Comparison of ENCODE assay signal across 12 mouse cellular contexts in the genomic region with DNA sequence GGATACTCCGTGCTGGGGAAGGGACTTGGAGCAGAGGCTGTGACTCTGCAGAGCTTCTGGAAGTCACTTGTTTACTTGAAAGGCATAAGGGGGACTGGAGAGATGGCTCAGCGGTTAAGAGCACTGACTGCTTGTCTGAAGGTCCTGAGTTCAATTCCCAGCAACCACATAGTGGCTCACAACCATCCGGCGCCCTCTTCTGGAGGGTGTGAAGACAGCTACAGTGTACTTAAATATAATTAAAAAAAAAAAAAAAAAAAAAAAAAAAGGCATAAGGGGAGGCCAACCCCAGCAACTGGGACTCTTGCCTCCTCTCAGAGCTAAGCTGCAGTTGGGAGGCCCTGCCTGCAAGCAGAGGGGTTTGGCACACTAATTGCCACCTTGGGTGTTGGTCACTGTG. TPM values are rescaled to one million over a fixed set of nuclear protein-coding genes. Genes with fewer than 3 reads are reported as not detected.
DNase-seq lines count a peak whose midpoint lies in the region; ATAC-seq and TF ChIP-seq lines count a peak whose summit lies in the region.
"Had no signal": no experiment of that assay in that cellular context is flagged by ENCODE, and none has a peak within 500 bp of the region (broad histone marks: within the 10 kb centered on the region; RNA-seq: fewer than 3 reads in every experiment).

No protein-coding gene starts in this region.

- H3K9me3 ChIP-seq in liver, postnatal 0 days (ENCODE audit: low read length): no peaks in the 10 kb centered on the region
- H3K9me3 ChIP-seq in liver, embryonic 12.5 days (replicated peaks): no peaks in the 10 kb centered on the region
- H3K9me3 ChIP-seq in midbrain, embryonic 16.5 days (replicated peaks; ENCODE audit: control insufficient read depth, low read length, poor library complexity, severe bottlenecking): no peaks in the 10 kb centered on the region
- H3K9me3 ChIP-seq: hindbrain, embryonic 15.5 days; liver, embryonic 15.5 days had no signal

- no peaks in the 10 kb centered on the region for H3K36me3 ChIP-seq in liver, postnatal 0 days (replicated peaks; ENCODE audit: insufficient read depth, low read length)
- no peaks in the 10 kb centered on the region for H3K36me3 ChIP-seq in liver, embryonic 12.5 days
- no peaks in the 10 kb centered on the region for H3K36me3 ChIP-seq in midbrain, embryonic 16.5 days (ENCODE audit: control insufficient read depth, insufficient read depth, low read length)
- H3K36me3 ChIP-seq: hindbrain, embryonic 15.5 days; liver, embryonic 15.5 days had no signal

- peak; percentile 48 for DNase-seq in CD4-positive, CD25-positive, alpha-beta regulatory T cell, adult 2 months (ENCODE audit: low read depth, low spot score)
- no peak for DNase-seq in liver, postnatal 0 days
- DNase-seq in kidney, adult 9 months: no peak
- DNase-seq: cerebellum, adult 9-10 months had no signal

- peak; percentile 0; the same call in 1 of the 2 replicates for TF ChIP-seq CTCF in liver, postnatal 0 days (IDR thresholded peaks at IDR 0.05; ENCODE audit: low read depth)
- peak; percentile 24; the same call in 1 of the 2 replicates for TF ChIP-seq CTCF in bone marrow macrophage, adult 2 months (IDR thresholded peaks at IDR 0.05; ENCODE audit: low read depth, low read length)

- ATAC-seq in CD4-positive, CD25-positive, alpha-beta regulatory T cell, adult 4 months: no peak
- ATAC-seq in liver, postnatal 0 days: no peak
- no peak for ATAC-seq in liver, embryonic 12.5 days
- no peak for ATAC-seq in midbrain, embryonic 16.5 days
- no peak for ATAC-seq in granulocyte monocyte progenitor cell, adult 5-6 weeks (replicated peaks; ENCODE audit: poor library complexity, severe bottlenecking)

- H3K9ac ChIP-seq in liver, postnatal 0 days (replicated peaks): no peak overlapping the region
- H3K9ac ChIP-seq in liver, embryonic 12.5 days: no peak overlapping the region
- H3K9ac ChIP-seq in midbrain, embryonic 16.5 days (ENCODE audit: low read depth, low read length): no peak overlapping the region
- H3K9ac ChIP-seq: hindbrain, embryonic 15.5 days; liver, embryonic 15.5 days had no signal

- H3K27me3 ChIP-seq in liver, postnatal 0 days (ENCODE audit: insufficient read depth, low read length): peaks cover 6% of the 10 kb centered on the region; the same call in 1 of the 2 replicates
- peaks cover 57% of the 10 kb centered on the region for H3K27me3 ChIP-seq in liver, embryonic 12.5 days (replicated peaks)
- H3K27me3 ChIP-seq in midbrain, embryonic 16.5 days (ENCODE audit: control insufficient read depth, insufficient read depth, low read depth, low read length): no peaks in the 10 kb centered on the region
- H3K27me3 ChIP-seq: hindbrain, embryonic 15.5 days had no signal

- no peaks in the 10 kb centered on the region; the same call in 1 of the 2 replicates for H3K4me1 ChIP-seq in liver, postnatal 0 days (ENCODE audit: insufficient read depth)
- H3K4me1 ChIP-seq in liver, embryonic 12.5 days: peaks cover 10% of the 10 kb centered on the region; the same call in 1 of the 2 replicates
- peaks cover 4% of the 10 kb centered on the region for H3K4me1 ChIP-seq in bone marrow macrophage, adult 2 months (ENCODE audit: control insufficient read depth, insufficient read depth, low read length)
- peaks cover 21% of the 10 kb centered on the region for H3K4me1 ChIP-seq in midbrain, embryonic 16.5 days (ENCODE audit: control insufficient read depth, insufficient read depth, low read length)

- H3K4me3 ChIP-seq in liver, postnatal 0 days (ENCODE audit: low read depth, low read length): no peak overlapping the region
- H3K4me3 ChIP-seq in liver, embryonic 12.5 days: no peak overlapping the region
- H3K4me3 ChIP-seq in bone marrow macrophage, adult 2 months (ENCODE audit: insufficient read depth, low read length): no peak overlapping the region
- no peak overlapping the region for H3K4me3 ChIP-seq in midbrain, embryonic 16.5 days (ENCODE audit: low read depth, low read length)
- H3K4me3 ChIP-seq: liver, embryonic 15.5 days had no signal

- no peak for TF ChIP-seq EP300 in liver, postnatal 0 days (IDR thresholded peaks at IDR 0.05; ENCODE audit: low read depth)

- WGBS in liver, postnatal 0 days (ENCODE audit: insufficient replicate concordance): 64% methylated on average over 4 of the region's 4 CpGs
- WGBS in liver, embryonic 12.5 days (ENCODE audit: insufficient replicate concordance): 47% methylated on average over 4 of the region's 4 CpGs
- 69% methylated on average over 4 of the region's 4 CpGs for WGBS in midbrain, embryonic 16.5 days

- H3K27ac ChIP-seq in liver, postnatal 0 days (ENCODE audit: low read depth): no peak overlapping the region
- no peak overlapping the region for H3K27ac ChIP-seq in liver, embryonic 12.5 days
- H3K27ac ChIP-seq in bone marrow macrophage, adult 2 months (ENCODE audit: insufficient read depth, low read depth, low read length): no peak overlapping the region
- peak overlapping the region; percentile 82 for H3K27ac ChIP-seq in midbrain, embryonic 16.5 days (ENCODE audit: low read length)
- H3K27ac ChIP-seq: liver, embryonic 15.5 days had no signal

- no peak for TF ChIP-seq POLR2A in bone marrow macrophage, adult 2 months (IDR thresholded peaks at IDR 0.05; ENCODE audit: borderline replicate concordance, low read depth, low read length)

- H3K4me2 ChIP-seq in liver, postnatal 0 days (ENCODE audit: low read depth, low read length): no peak overlapping the region
- no peak overlapping the region for H3K4me2 ChIP-seq in liver, embryonic 12.5 days
- H3K4me2 ChIP-seq in midbrain, embryonic 16.5 days (ENCODE audit: low read length): no peak overlapping the region
- H3K4me2 ChIP-seq: liver, embryonic 15.5 days had no signal

RNA-seq across cellular contexts. Expression of gene Epha10, which starts 24.7 kb away (rescaled TPM):
- polyA plus RNA-seq in CD4-positive, CD25-positive, alpha-beta regulatory T cell, adult 4 months (2017; shearing (Covaris generic)): not detected
- polyA plus RNA-seq in liver, postnatal 0 days (2015; fragmentation: Nextera tagmentation; extraction: Ambion mirVana): 0.04 TPM in 1 of 2 replicates, not detected in the other
- 0.04 TPM in 1 of 2 replicates, not detected in the other for polyA plus RNA-seq in liver, embryonic 12.5 days (2016; fragmentation: Nextera tagmentation; extraction: Ambion mirVana)
- polyA plus RNA-seq in bone marrow macrophage, adult 2 months (2012; ENCODE audit: insufficient read depth, insufficient read length, missing spikeins): not detected in 2 replicates
- 12.7 and 17.0 TPM in 2 replicates for polyA plus RNA-seq in midbrain, embryonic 16.5 days (2015; fragmentation: Nextera tagmentation; extraction: Ambion mirVana)
- not detected in 2 replicates for total RNA-seq in granulocyte monocyte progenitor cell, adult 5-6 weeks (2014; fragmentation: Nextera tagmentation)
- not detected in 2 replicates for total RNA-seq in granulocyte monocyte progenitor cell, adult 5-6 weeks (2017)
- polyA plus RNA-seq: liver, embryonic 15.5 days; spleen, adult 2 months had no signal

RNA-seq across cellular contexts. Expression of gene 9930104L06Rik, which starts 31.4 kb away (rescaled TPM):
- polyA plus RNA-seq in CD4-positive, CD25-positive, alpha-beta regulatory T cell, adult 4 months (2017; shearing (Covaris generic)): 10 to 100 TPM; 13.0 to 24.8 TPM
- polyA plus RNA-seq in liver, postnatal 0 days (2015; fragmentation: Nextera tagmentation; extraction: Ambion mirVana): 2.4 and 2.6 TPM in 2 replicates
- polyA plus RNA-seq in liver, embryonic 12.5 days (2016; fragmentation: Nextera tagmentation; extraction: Ambion mirVana): 7.5 and 8.3 TPM in 2 replicates
- polyA plus RNA-seq in bone marrow macrophage, adult 2 months (2012; ENCODE audit: insufficient read depth, insufficient read length, missing spikeins): 11.2 and 13.9 TPM in 2 replicates
- polyA plus RNA-seq in midbrain, embryonic 16.5 days (2015; fragmentation: Nextera tagmentation; extraction: Ambion mirVana): 16.1 and 17.0 TPM in 2 replicates
- total RNA-seq in granulocyte monocyte progenitor cell, adult 5-6 weeks (2014; fragmentation: Nextera tagmentation): 6.9 and 14.1 TPM in 2 replicates
- 6.3 and 10.5 TPM in 2 replicates for total RNA-seq in granulocyte monocyte progenitor cell, adult 5-6 weeks (2017)

RNA-seq across cellular contexts. Expression of gene Cdca8, which starts 33.7 kb away (rescaled TPM):
- polyA plus RNA-seq in CD4-positive, CD25-positive, alpha-beta regulatory T cell, adult 4 months (2017; shearing (Covaris generic)): 10 to 100 TPM; 12.6 to 31.4 TPM
- 49.5 and 56.3 TPM in 2 replicates for polyA plus RNA-seq in liver, postnatal 0 days (2015; fragmentation: Nextera tagmentation; extraction: Ambion mirVana)
- polyA plus RNA-seq in liver, embryonic 12.5 days (2016; fragmentation: Nextera tagmentation; extraction: Ambion mirVana): 173 and 177 TPM in 2 replicates
- 47.0 and 53.4 TPM in 2 replicates for polyA plus RNA-seq in bone marrow macrophage, adult 2 months (2012; ENCODE audit: insufficient read depth, insufficient read length, missing spikeins)
- 19.7 and 26.1 TPM in 2 replicates for polyA plus RNA-seq in midbrain, embryonic 16.5 days (2015; fragmentation: Nextera tagmentation; extraction: Ambion mirVana)
- total RNA-seq in granulocyte monocyte progenitor cell, adult 5-6 weeks (2014; fragmentation: Nextera tagmentation): 59.2 and 97.0 TPM in 2 replicates
- total RNA-seq in granulocyte monocyte progenitor cell, adult 5-6 weeks (2017): 120 and 136 TPM in 2 replicates

RNA-seq across cellular contexts. Expression of gene Maneal, which starts 43.4 kb away (rescaled TPM):
- polyA plus RNA-seq in CD4-positive, CD25-positive, alpha-beta regulatory T cell, adult 4 months (2017; shearing (Covaris generic)): under 1 TPM; 0.58 to 0.62 TPM
- not detected in 2 replicates for polyA plus RNA-seq in liver, postnatal 0 days (2015; fragmentation: Nextera tagmentation; extraction: Ambion mirVana)
- 0.06 and 0.08 TPM in 2 replicates for polyA plus RNA-seq in liver, embryonic 12.5 days (2016; fragmentation: Nextera tagmentation; extraction: Ambion mirVana)
- polyA plus RNA-seq in bone marrow macrophage, adult 2 months (2012; ENCODE audit: insufficient read depth, insufficient read length, missing spikeins): not detected in 2 replicates
- 10.3 and 11.0 TPM in 2 replicates for polyA plus RNA-seq in midbrain, embryonic 16.5 days (2015; fragmentation: Nextera tagmentation; extraction: Ambion mirVana)
- total RNA-seq in granulocyte monocyte progenitor cell, adult 5-6 weeks (2014; fragmentation: Nextera tagmentation): 1.2 TPM in 1 of 2 replicates, not detected in the other
- not detected in 2 replicates for total RNA-seq in granulocyte monocyte progenitor cell, adult 5-6 weeks (2017)

RNA-seq across cellular contexts. Expression of gene 1110065P20Rik, which starts 54.4 kb away (rescaled TPM):
- 1 to 10 TPM; 2.3 to 3.3 TPM for polyA plus RNA-seq in CD4-positive, CD25-positive, alpha-beta regulatory T cell, adult 4 months (2017; shearing (Covaris generic))
- polyA plus RNA-seq in liver, postnatal 0 days (2015; fragmentation: Nextera tagmentation; extraction: Ambion mirVana): 19.1 and 23.8 TPM in 2 replicates
- polyA plus RNA-seq in liver, embryonic 12.5 days (2016; fragmentation: Nextera tagmentation; extraction: Ambion mirVana): 22.9 and 25.0 TPM in 2 replicates
- polyA plus RNA-seq in bone marrow macrophage, adult 2 months (2012; ENCODE audit: insufficient read depth, insufficient read length, missing spikeins): 7.6 and 9.5 TPM in 2 replicates
- polyA plus RNA-seq in midbrain, embryonic 16.5 days (2015; fragmentation: Nextera tagmentation; extraction: Ambion mirVana): 81.9 and 94.4 TPM in 2 replicates
- total RNA-seq in granulocyte monocyte progenitor cell, adult 5-6 weeks (2014; fragmentation: Nextera tagmentation): 15.0 and 19.4 TPM in 2 replicates
- 3.1 and 6.7 TPM in 2 replicates for total RNA-seq in granulocyte monocyte progenitor cell, adult 5-6 weeks (2017)

Comparison
In these comparisons a context has a peak if more than half of its experiments do, and no peak if none do; other contexts are left out.
1. RNA of gene Epha10, which starts 24.7 kb away (polyA plus RNA-seq): 12.7 to 17.0 TPM in midbrain, embryonic 16.5 days; not detected in CD4-positive, CD25-positive, alpha-beta regulatory T cell, adult 4 months, not detected in bone marrow macrophage, adult 2 months, 0.04 TPM in liver, embryonic 12.5 days and 0.04 TPM in liver, postnatal 0 days; every median in the first group is over 10 times any median in the second.